Mouse (Mus musculus) CD4-positive naive resting alpha-beta T cell, adult 57 days (primary cell): ENCODE measurements around the gene Samd4. TPM values are rescaled to one million over a fixed set of nuclear protein-coding genes. Genes with fewer than 3 reads are reported as not detected.

Experiments used
- total RNA-seq: library from RNA; stranded (reverse); gene quantifications from one replicate; pipeline ENCODE4 v1.2.4, GENCODE M21; 2023

The Samd4 gene
- total RNA-seq, result 0.50 TPM

GRCm38 (mm10) chr14:46882431-46883067, at the start of gene Samd4:
Samd4 (plus strand) TSS chr14:46882854.

Other genes with a start within 250 kb of the Samd4 start
- not detected for gene Cdkn3, start 122.3 kb upstream of the Samd4 start, total RNA-seq
- 22.5 TPM for gene Cnih1, start 94.4 kb upstream of the Samd4 start, total RNA-seq
- gene Gmfb, start 60.6 kb upstream of the Samd4 start, total RNA-seq, result 110 TPM
- 16.4 TPM for gene Cgrrf1, start 50.7 kb upstream of the Samd4 start, total RNA-seq